Mouse (Mus musculus) liver, embryonic 13.5 days (tissue): ENCODE measurements around the gene Phldb2. TPM values are rescaled to one million over a fixed set of nuclear protein-coding genes. Genes with fewer than 3 reads are reported as not detected.
A peak's percentile ranks its signal among the peaks of the same experiment; 100 is the strongest.

Experiments
- ATAC-seq: fragments of 200-750 bp; cut with Nextera tagmentation; 2 replicates; pipeline ENCODE4 v1.8.0; 2017; ENCODE audit warnings: low read depth, mild to moderate bottlenecking, moderate number of reproducible peaks, moderate library complexity
- DNase-seq: peaks from one replicate; pipeline ENCODE4 v3.0.0; 2022
- H3K27ac ChIP-seq: fragments of 300-500 bp; sonication (generic); 2 replicates; pipeline ENCODE4 v1.5.1; 2015; ENCODE audit warnings: moderate library complexity, mild to moderate bottlenecking, inconsistent platforms
- H3K27me3 ChIP-seq: fragments of 300-500 bp; sonication (generic); 2 replicates; pipeline ENCODE4 v1.6.1; 2015; ENCODE audit warnings: mild to moderate bottlenecking, inconsistent platforms
- H3K36me3 ChIP-seq: fragments of 300-500 bp; sonication (generic); 2 replicates; pipeline ENCODE4 v1.6.1; 2015; ENCODE audit warnings: mild to moderate bottlenecking, inconsistent platforms
- H3K4me1 ChIP-seq: fragments of 300-500 bp; sonication (generic); replicated peaks from 2 replicates; pipeline ENCODE4 v1.6.1; 2015; ENCODE audit warnings: inconsistent platforms
- H3K4me2 ChIP-seq: fragments of 300-500 bp; sonication (generic); 2 replicates; pipeline ENCODE4 v1.6.1; 2015; ENCODE audit warnings: inconsistent platforms, mild to moderate bottlenecking, moderate library complexity
- H3K4me3 ChIP-seq: fragments of 300-500 bp; sonication (generic); replicated peaks from 2 replicates; pipeline ENCODE4 v1.5.1; 2015; ENCODE audit warnings: mild to moderate bottlenecking, inconsistent platforms
- H3K9ac ChIP-seq: fragments of 300-500 bp; sonication (generic); 2 replicates; pipeline ENCODE4 v1.6.1; 2015; ENCODE audit warnings: mild to moderate bottlenecking, inconsistent platforms
- H3K9me3 ChIP-seq: fragments of 300-500 bp; sonication (generic); replicated peaks from 2 replicates; pipeline ENCODE4 v1.6.1; 2016; ENCODE audit warnings: inconsistent platforms
- WGBS: fragments of 180-500 bp; shearing (Covaris S2); methylation state at CpG from one replicate; pipeline ENCODE4 v1.1.7; 2015; ENCODE audit not compliant: insufficient replicate concordance; 5-methylcytosine and 5-hydroxymethylcytosine counted together
- polyA plus RNA-seq: library from polyadenylated mRNA; unstranded; fragments of >200 nt; fragmentation: Nextera tagmentation; extraction: Ambion mirVana; gene quantifications from 2 replicates; pipeline ENCODE4 v1.2.1, GENCODE M21; 2015

Phldb2 gene
- polyA plus RNA-seq, 1 experiment from 2014 or later, result 12.9 TPM

DNA sequence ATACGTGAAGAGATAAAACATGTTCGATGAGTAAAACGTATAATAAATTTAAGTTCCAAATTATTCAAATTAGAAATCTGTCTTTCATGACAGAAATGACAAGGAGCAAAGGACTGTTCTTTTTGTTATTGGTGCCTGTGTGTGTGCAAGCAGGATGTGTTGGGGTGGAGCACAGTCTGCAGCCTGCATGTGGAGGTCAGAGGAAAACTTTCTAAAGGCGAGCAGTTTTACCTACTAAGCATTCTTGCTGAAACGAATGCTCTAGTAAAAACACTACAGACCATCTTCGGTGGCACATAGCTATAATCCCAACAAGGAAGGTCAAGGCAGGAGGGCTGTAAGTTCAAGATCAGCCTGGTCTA is 120.7 kb downstream of the Phldb2 start:
- Histone ChIP-seq H3K27ac (no peak overlapping the region), H3K27me3 (no peaks in the 10 kb centered on the region), H3K4me1 (peaks cover 23% of the 10 kb centered on the region), H3K4me3 (no peak overlapping the region), H3K9ac (no peak overlapping the region), H3K9me3 (no peaks in the 10 kb centered on the region), H3K36me3 (peaks cover 4% of the 10 kb centered on the region; the same call in 1 of the 2 replicates), H3K4me2 (no peak overlapping the region)
- ATAC-seq (no peak), DNase-seq (no peak)
- 48% methylated on average over 6 of the region's 6 CpGs for WGBS

DNA sequence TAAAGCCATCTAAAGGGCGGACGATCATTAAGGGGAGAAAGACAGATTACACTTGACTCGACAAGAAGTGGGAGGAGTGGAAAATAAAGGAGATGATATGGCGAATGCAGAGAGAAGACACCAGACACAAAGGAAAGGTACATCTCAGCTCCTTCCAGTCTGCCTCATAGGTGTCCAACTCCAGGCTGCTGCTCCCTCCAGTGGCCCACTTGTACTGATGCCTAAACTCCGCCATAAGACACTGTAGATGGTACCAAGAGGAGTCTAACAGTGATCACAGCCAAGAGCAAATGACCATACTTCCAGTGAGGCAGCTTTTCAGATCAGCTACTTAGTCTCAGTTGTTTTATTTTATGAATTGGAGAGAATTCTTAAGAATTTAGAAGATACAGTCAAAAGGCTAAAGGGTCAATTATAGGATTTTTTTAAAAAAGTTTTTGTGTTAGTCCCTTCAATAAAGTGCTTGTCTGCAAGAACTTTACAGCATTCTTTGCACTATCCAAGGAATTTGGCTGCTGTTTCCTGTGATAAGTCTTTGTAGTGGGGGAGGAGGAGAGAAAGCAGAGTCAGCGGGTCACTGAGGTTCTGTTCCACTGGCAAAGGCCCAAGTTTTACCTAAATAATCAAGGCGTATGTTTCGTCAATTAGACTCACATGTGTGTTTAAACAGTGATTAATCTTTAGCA is 121.2 kb downstream of the Phldb2 start:
- no peak for DNase-seq
- peak; percentile 58; the same call in 1 of the 2 replicates for ATAC-seq
- H3K4me3 ChIP-seq, result no peak overlapping the region
- H3K4me1 ChIP-seq, result peaks cover 19% of the 10 kb centered on the region
- no peak overlapping the region for H3K9ac ChIP-seq
- peak overlapping the region; percentile 47; the same call in 1 of the 2 replicates for H3K27ac ChIP-seq
- H3K27me3 ChIP-seq, result no peaks in the 10 kb centered on the region
- H3K36me3 ChIP-seq, result peaks cover 4% of the 10 kb centered on the region; the same call in 1 of the 2 replicates
- peak overlapping the region; percentile 19; the same call in 1 of the 2 replicates for H3K4me2 ChIP-seq
- no peaks in the 10 kb centered on the region for H3K9me3 ChIP-seq
- 53% methylated on average over 8 of the region's 8 CpGs for WGBS

DNA sequence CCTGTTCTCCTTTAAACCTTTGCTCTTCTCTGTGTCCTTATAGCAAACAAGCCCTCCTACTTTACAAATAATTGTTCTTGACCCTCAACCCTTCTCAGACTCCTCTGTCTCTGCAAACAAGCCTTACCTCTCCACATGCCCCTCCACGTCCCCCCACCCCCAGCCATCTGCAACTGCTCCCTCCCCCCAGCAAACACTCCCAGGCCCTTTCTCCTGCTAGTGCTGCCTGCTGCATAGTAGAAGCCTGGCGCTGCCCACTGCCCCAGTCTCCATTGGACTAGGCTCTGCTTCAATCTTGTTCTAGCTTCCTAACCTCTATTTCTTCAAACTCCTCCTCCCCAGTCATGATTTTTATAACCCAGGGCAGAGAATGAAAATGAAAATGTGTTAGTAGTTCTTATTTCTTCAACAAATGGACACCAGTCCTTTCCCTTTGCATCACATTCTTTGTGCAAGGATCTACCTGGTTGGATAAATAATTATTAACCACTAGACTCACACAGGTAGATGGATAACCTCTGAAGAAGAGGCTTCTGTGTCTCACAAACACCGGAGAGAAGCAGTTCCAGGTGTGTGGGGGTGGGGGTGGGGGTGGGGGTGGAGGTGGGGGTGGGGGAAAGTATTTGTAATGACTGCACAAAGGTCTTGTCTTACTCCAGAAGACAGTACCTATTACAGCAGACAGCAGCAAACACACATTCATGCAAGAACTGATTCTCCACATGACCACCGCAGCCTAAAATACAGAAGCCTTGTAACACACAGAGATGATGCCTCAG is 122.1 kb downstream of the Phldb2 start:
- peak overlapping the region; percentile 19; the same call in 1 of the 2 replicates for H3K4me2 ChIP-seq
- H3K27me3 ChIP-seq, result no peaks in the 10 kb centered on the region
- no peak overlapping the region for H3K4me3 ChIP-seq
- ATAC-seq, result no peak
- peak overlapping the region; percentile 47; the same call in 1 of the 2 replicates for H3K27ac ChIP-seq
- H3K9me3 ChIP-seq, result no peaks in the 10 kb centered on the region
- DNase-seq, result no peak
- peaks cover 19% of the 10 kb centered on the region for H3K4me1 ChIP-seq
- WGBS, result 43% methylated on average over 4 of the region's 4 CpGs
- H3K36me3 ChIP-seq, result peaks cover 4% of the 10 kb centered on the region; the same call in 1 of the 2 replicates
- no peak overlapping the region for H3K9ac ChIP-seq

DNA sequence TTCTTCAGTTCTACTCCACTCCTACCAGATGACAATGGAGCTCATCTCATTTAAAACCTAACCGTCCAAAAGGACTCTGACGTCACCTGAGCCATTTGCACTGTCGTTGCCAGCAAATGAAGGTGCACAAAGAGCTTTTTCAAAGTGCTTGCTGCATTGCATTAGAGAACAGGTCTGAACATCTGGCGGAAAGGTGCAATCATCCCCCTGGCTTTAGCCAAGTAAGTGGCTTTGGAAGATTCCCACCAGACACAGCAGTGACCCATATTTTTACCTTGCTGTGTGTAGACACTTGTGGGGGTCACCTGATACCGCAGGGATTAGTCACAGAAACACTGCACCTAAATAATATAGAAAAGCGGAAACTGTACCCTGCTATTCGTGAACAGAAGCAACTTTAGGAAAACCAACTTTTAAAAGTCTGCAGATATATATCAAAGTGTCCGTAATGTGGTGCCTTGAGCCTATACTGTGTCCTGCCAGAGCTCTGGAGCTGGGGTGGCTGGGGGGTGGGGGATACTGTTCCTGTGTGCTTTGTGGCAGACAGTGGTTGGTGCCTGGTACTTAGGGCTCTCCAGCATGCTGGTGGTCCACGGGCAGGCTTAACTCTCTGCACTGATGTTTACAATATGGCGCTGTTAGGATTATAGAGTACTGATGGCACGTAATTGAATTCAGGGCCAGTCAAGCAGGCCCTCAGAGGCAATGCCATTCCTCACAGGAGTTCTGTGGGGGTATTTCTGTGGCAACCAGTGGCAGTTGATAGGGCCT is 123.1 kb downstream of the Phldb2 start:
- H3K4me2 ChIP-seq, result no peak overlapping the region
- peaks cover 10% of the 10 kb centered on the region for H3K36me3 ChIP-seq
- no peak overlapping the region; the same call in 1 of the 2 replicates for H3K27ac ChIP-seq
- no peak overlapping the region for H3K4me3 ChIP-seq
- no peak overlapping the region for H3K9ac ChIP-seq
- ATAC-seq, result no peak
- 65% methylated on average over 11 of the region's 11 CpGs for WGBS
- no peaks in the 10 kb centered on the region for H3K9me3 ChIP-seq
- H3K27me3 ChIP-seq, result no peaks in the 10 kb centered on the region
- DNase-seq, result no peak
- peaks cover 19% of the 10 kb centered on the region for H3K4me1 ChIP-seq

DNA sequence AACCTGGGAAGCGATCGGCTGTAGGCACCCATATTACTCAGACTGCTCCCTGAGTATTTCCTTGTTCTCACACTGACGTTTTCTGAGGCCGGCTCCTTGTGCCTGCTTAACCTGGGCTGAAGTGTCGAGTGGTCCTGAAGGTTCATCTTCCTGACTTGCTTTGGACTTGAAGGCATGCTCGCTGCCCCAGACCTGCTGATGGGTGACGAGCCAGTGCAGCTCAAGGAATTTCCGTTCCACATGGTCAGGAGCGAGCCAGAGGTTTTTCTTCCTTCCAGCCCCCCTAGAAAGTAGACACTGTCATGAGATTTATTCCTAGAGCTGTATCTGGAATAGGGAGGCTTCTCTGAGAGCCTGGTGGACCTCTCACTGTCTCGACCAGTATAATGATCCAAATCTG is 128.1 kb downstream of the Phldb2 start:
- ATAC-seq, result no peak
- no peak for DNase-seq

DNA sequence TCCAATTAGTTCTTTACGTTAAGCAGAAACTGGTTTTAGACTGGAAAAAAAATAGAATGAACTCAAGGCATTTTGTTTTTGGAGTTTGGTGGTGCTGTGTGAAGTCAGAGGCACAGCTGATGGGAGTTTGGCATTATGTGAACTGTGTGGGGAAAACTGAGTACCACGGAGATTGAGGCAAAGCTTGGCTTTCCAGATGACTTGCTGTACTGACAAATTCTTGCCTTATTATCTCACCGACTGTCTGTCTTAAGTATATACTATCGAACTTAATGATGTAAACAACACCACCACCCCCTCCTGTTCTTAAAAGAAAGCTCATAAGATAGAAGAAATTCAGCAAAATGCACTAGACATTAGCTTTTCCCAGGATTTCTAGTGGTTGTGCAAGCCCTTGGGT is 129.4 kb downstream of the Phldb2 start:
- H3K4me2 ChIP-seq, result no peak overlapping the region
- WGBS, result 60% methylated on average over 4 of the region's 4 CpGs
- no peak overlapping the region for H3K4me3 ChIP-seq
- no peak for DNase-seq
- ATAC-seq, result no peak
- no peaks in the 10 kb centered on the region for H3K4me1 ChIP-seq
- no peak overlapping the region for H3K27ac ChIP-seq
- peaks cover 16% of the 10 kb centered on the region for H3K36me3 ChIP-seq
- no peaks in the 10 kb centered on the region for H3K27me3 ChIP-seq
- H3K9me3 ChIP-seq, result no peaks in the 10 kb centered on the region
- H3K9ac ChIP-seq, result no peak overlapping the region

More for the DNA sequence above, 128.1 kb downstream of the Phldb2 start:
- Histone ChIP-seq H3K4me3 (no peak overlapping the region), H3K27ac (no peak overlapping the region), H3K27me3 (no peaks in the 10 kb centered on the region), H3K4me1 (0 out of 2 replicates have a peak, but pooled peaks cover 3% of the 10 kb centered on the region), H3K4me2 (no peak overlapping the region), H3K36me3 (peaks cover 16% of the 10 kb centered on the region), H3K9me3 (no peaks in the 10 kb centered on the region), H3K9ac (no peak overlapping the region)
- 70% methylated on average over 10 of the region's 10 CpGs for WGBS

DNA sequence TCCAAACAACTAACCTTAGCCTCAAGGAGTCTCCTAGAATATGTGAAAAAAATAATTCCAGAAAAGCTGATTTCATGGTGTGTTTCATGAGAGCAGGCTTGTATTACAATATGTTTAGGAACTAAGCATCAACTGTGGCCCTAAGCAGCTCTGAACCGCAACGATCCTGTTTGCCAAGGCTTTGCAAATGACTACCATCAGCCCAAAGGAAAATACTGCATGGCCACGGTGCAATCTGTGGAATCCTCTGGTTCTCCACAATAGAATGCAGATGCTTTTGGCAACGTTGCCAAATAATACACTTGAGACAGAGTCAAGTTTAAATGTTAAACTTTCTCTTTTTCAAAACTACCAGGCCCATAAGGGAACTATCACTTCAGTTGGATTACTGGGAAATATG is 133.5 kb downstream of the Phldb2 start:
- 65% methylated on average over 4 of the region's 4 CpGs for WGBS

DNA sequence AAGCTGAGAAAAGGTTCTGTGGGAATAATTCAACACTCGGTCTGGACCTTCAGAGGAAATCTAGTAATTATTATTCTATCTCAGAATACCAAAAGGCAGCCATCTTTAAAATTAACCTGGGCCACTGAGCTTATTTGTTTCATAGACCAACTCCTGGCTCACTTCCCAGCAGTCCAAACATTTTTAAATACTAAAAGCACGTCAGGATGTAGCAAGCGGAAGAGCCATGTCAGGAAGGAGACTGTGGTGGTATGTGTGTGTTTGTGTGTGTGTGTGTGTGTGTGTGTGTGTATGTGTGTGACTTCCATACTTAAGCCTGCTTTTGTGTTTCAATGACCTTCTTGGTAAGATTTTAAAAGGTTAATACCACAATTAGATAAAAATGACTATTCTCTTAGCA is 135.6 kb downstream of the Phldb2 start:
- H3K27me3 ChIP-seq, result no peaks in the 10 kb centered on the region
- no peak overlapping the region for H3K4me3 ChIP-seq
- H3K9me3 ChIP-seq, result no peaks in the 10 kb centered on the region
- H3K4me1 ChIP-seq, result no peaks in the 10 kb centered on the region
- no peak overlapping the region for H3K9ac ChIP-seq
- no peak for DNase-seq
- H3K27ac ChIP-seq, result no peak overlapping the region
- no peak for ATAC-seq
- no peaks in the 10 kb centered on the region for H3K36me3 ChIP-seq
- no peak overlapping the region for H3K4me2 ChIP-seq
- WGBS, result 63% methylated on average over 3 of the region's 3 CpGs

More for the DNA sequence above, 133.5 kb downstream of the Phldb2 start:
- no peak overlapping the region for H3K9ac ChIP-seq
- H3K36me3 ChIP-seq, result peaks cover 2% of the 10 kb centered on the region; the same call in 1 of the 2 replicates
- H3K9me3 ChIP-seq, result no peaks in the 10 kb centered on the region
- no peaks in the 10 kb centered on the region for H3K27me3 ChIP-seq
- no peak overlapping the region for H3K4me2 ChIP-seq
- no peaks in the 10 kb centered on the region for H3K4me1 ChIP-seq
- ATAC-seq (no peak), DNase-seq (no peak)
- H3K4me3 ChIP-seq, result no peak overlapping the region
- H3K27ac ChIP-seq, result no peak overlapping the region

DNA sequence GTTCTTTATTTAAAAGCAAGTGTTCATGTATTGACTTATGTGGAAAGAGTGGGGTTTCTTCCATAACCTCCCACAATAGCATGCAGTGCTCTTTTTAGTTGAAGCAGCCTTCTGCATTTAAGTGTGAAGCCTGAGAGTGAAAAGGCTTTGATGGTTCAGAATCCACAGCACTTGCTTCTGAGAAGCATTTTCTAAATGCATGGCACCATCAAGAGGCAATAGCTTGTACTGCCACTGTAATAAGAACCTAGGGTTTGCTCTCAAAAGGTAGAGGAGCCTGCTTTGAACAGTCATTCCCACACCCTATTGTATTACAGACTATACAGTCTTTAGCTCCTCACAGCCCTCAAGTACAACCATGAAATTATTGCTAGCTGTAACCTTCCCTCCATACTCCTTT is 136.7 kb downstream of the Phldb2 start:
- H3K27me3 ChIP-seq, result no peaks in the 10 kb centered on the region
- no peak overlapping the region for H3K9ac ChIP-seq
- no peaks in the 10 kb centered on the region for H3K9me3 ChIP-seq
- ATAC-seq (no peak), DNase-seq (no peak)
- no peak overlapping the region for H3K4me2 ChIP-seq
- no peak overlapping the region for H3K27ac ChIP-seq
- no peaks in the 10 kb centered on the region for H3K4me1 ChIP-seq
- no peaks in the 10 kb centered on the region for H3K36me3 ChIP-seq
- no peak overlapping the region for H3K4me3 ChIP-seq

DNA sequence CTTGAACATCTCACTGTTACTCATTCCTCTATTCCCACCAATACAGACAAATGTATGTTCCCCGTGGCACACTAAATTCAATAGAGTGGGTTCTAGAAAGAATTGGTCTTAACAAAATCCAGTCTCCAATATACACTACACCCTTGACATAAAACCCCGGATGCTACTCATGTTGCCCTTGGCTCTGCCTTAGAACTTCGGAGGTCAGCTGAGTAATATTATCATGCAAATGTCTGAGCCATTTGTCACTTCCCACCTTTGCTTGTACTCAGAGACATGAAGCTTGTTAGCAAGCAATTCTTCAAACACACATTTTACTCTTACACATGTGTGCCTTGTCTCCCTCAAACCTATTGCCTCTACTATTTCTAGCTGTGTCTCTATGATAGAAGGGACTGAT is 138.8 kb downstream of the Phldb2 start:
- H3K9me3 ChIP-seq, result no peaks in the 10 kb centered on the region
- H3K27ac ChIP-seq, result no peak overlapping the region
- no peaks in the 10 kb centered on the region for H3K27me3 ChIP-seq
- H3K4me1 ChIP-seq, result 0 out of 2 replicates have a peak, but pooled peaks cover 5% of the 10 kb centered on the region
- no peak overlapping the region for H3K4me3 ChIP-seq
- H3K4me2 ChIP-seq, result no peak overlapping the region
- 68% methylated on average over 3 of the region's 3 CpGs for WGBS
- DNase-seq (no peak), ATAC-seq (no peak)
- H3K9ac ChIP-seq, result no peak overlapping the region
- H3K36me3 ChIP-seq, result no peaks in the 10 kb centered on the region

DNA sequence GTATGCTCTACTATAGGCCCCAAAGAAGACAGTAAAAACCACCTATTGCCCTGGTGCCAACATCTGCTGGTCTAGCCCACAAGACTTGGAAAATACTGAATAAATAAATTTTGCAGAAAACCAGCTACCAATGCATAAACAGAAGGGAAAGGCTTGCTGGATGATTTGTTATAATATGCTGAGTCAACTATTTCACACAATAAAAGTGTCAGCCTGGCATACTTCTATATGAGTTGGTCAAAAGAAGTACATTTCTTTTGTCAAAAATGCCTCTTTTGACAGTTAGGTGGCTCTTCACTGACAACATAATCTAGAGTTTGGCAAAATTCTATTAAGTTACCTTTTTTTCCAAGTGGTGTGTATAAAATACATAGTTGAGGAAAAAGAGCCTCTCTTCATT is 141.6 kb downstream of the Phldb2 start:
- ATAC-seq (no peak), DNase-seq (no peak)
- Histone ChIP-seq H3K9me3 (no peaks in the 10 kb centered on the region), H3K4me1 (0 out of 2 replicates have a peak, but pooled peaks cover 5% of the 10 kb centered on the region), H3K4me3 (no peak overlapping the region), H3K36me3 (no peaks in the 10 kb centered on the region), H3K9ac (no peak overlapping the region), H3K4me2 (no peak overlapping the region), H3K27ac (no peak overlapping the region), H3K27me3 (no peaks in the 10 kb centered on the region)
